Mouse (Mus musculus) kidney, adult 2 months (tissue): ENCODE measurements around the gene Prpf40b. TPM values are rescaled to one million over a fixed set of nuclear protein-coding genes. Genes with fewer than 3 reads are reported as not detected.
A peak's percentile ranks its signal among the peaks of the same experiment; 100 is the strongest.

Experiments
- DNase-seq: peaks from one replicate; pipeline ENCODE4 v3.0.0; 2021
- H3K27ac ChIP-seq: fragments of 200-500 bp; 2 replicates; pipeline ENCODE4 v1.5.1; 2012; ENCODE audit warnings: low read depth, low read length, control low read depth, inconsistent platforms; ENCODE audit not compliant: insufficient read depth
- H3K27me3 ChIP-seq: fragments of 200-500 bp; replicated peaks from 2 replicates; pipeline ENCODE4 v1.6.1; 2012; ENCODE audit warnings: mild to moderate bottlenecking, moderate library complexity, low read length, inconsistent platforms; ENCODE audit not compliant: control insufficient read depth, insufficient read depth
- H3K36me3 ChIP-seq: fragments of 200-500 bp; 2 replicates; pipeline ENCODE4 v1.6.1; 2012; ENCODE audit warnings: mild to moderate bottlenecking, moderate library complexity, low read length, inconsistent platforms; ENCODE audit not compliant: control insufficient read depth, insufficient read depth
- H3K4me1 ChIP-seq: fragments of 200-500 bp; 2 replicates; pipeline ENCODE4 v1.6.1; 2011; ENCODE audit warnings: low read length; ENCODE audit not compliant: control insufficient read depth, insufficient read depth
- H3K4me3 ChIP-seq: fragments of 200-500 bp; 2 replicates; pipeline ENCODE4 v1.5.1; 2011; ENCODE audit warnings: mild to moderate bottlenecking, low read depth, low read length, control low read depth; ENCODE audit not compliant: insufficient read depth
- CTCF ChIP-seq: fragments of 200-500 bp; conservative IDR thresholded peaks from 2 replicates; pipeline ENCODE4 v1.5.1; 2011; ENCODE audit warnings: low read depth, mild to moderate bottlenecking, control low read depth, low read length, moderate library complexity, mixed read lengths; ENCODE audit not compliant: insufficient read depth, insufficient read length
- POLR2A ChIP-seq: fragments of 200-500 bp; IDR thresholded peaks from one replicate; pipeline ENCODE4 v1.6.1; 2011; ENCODE audit warnings: low read depth, low read length, control low read depth
- WGBS: fragments of 180-500 bp; shearing (Covaris S2); methylation state at CpG from one replicate; pipeline ENCODE4 v1.1.7; 2018; 5-methylcytosine and 5-hydroxymethylcytosine counted together
- polyA plus RNA-seq: library from polyadenylated mRNA; depleted of rRNA; stranded (reverse); fragments of >200 nt; gene quantifications from 2 replicates; pipeline ENCODE4 v1.2.3, GENCODE M21; 2012

Gene Prpf40b
- polyA plus RNA-seq, 1 experiment = 48.0 TPM

- TF ChIP-seq POLR2A (no peak), CTCF (no peak)
- no peaks in the 10 kb centered on the region for H3K36me3 ChIP-seq
- H3K4me3 ChIP-seq = no peak overlapping the region
- H3K27me3 ChIP-seq = no peaks in the 10 kb centered on the region
- H3K27ac ChIP-seq = peak overlapping the region; percentile 66
- WGBS = 63% methylated on average over 6 of the region's 6 CpGs
- H3K4me1 ChIP-seq = peaks cover 11% of the 10 kb centered on the region; the same call in 1 of the 2 replicates
- DNase-seq = peak; percentile 49
These were observed 30.7 kb downstream of the Prpf40b start for GRCm38 (mm10) chr15:99325598-99325997.

- peak overlapping the region; percentile 74 for H3K27ac ChIP-seq
These were observed 31.5 kb downstream of the Prpf40b start for GRCm38 (mm10) chr15:99326407-99326806.

GRCm38 (mm10) chr15:99326959-99327358, 32.1 kb downstream of the Prpf40b start:
- Histone ChIP-seq H3K4me1 (peaks cover 16% of the 10 kb centered on the region), H3K27me3 (no peaks in the 10 kb centered on the region), H3K36me3 (no peaks in the 10 kb centered on the region), H3K27ac (peak overlapping the region; percentile 58), H3K4me3 (no peak overlapping the region)
- peak; percentile 57 for DNase-seq
- TF ChIP-seq POLR2A (no peak), CTCF (peak; percentile 49)
- WGBS = 83% methylated on average over 1 of the region's 1 CpGs

More at GRCm38 (mm10) chr15:99326407-99326806, 31.5 kb downstream of the Prpf40b start:
- peak; percentile 77 for DNase-seq
- no peaks in the 10 kb centered on the region for H3K36me3 ChIP-seq
- WGBS = 51% methylated on average over 2 of the region's 2 CpGs
- peaks cover 14% of the 10 kb centered on the region for H3K4me1 ChIP-seq
- no peaks in the 10 kb centered on the region for H3K27me3 ChIP-seq
- no peak overlapping the region for H3K4me3 ChIP-seq
- TF ChIP-seq CTCF (no peak), POLR2A (no peak)

- peaks cover 16% of the 10 kb centered on the region for H3K4me1 ChIP-seq
- H3K27ac ChIP-seq = no peak overlapping the region
- TF ChIP-seq CTCF = no peak
- TF ChIP-seq POLR2A = no peak
- no peaks in the 10 kb centered on the region for H3K36me3 ChIP-seq
- 94% methylated on average over 5 of the region's 5 CpGs for WGBS
- H3K4me3 ChIP-seq = no peak overlapping the region
- DNase-seq = no peak
- no peaks in the 10 kb centered on the region for H3K27me3 ChIP-seq
These were observed 33.1 kb downstream of the Prpf40b start for GRCm38 (mm10) chr15:99328011-99328410.

GRCm38 (mm10) chr15:99330324-99330723, 35.4 kb downstream of the Prpf40b start:
- TF ChIP-seq POLR2A (no peak), CTCF (no peak)
- H3K27ac ChIP-seq = peak overlapping the region; percentile 45
- 71% methylated on average over 2 of the region's 2 CpGs for WGBS
- H3K4me3 ChIP-seq = no peak overlapping the region
- H3K4me1 ChIP-seq = peaks cover 30% of the 10 kb centered on the region
- H3K27me3 ChIP-seq = no peaks in the 10 kb centered on the region
- DNase-seq = no peak
- no peaks in the 10 kb centered on the region for H3K36me3 ChIP-seq

GRCm38 (mm10) chr15:99331341-99331740, 36.5 kb downstream of the Prpf40b start:
- Histone ChIP-seq H3K27me3 (no peaks in the 10 kb centered on the region), H3K4me1 (peaks cover 34% of the 10 kb centered on the region), H3K27ac (peak overlapping the region; percentile 90), H3K36me3 (no peaks in the 10 kb centered on the region), H3K4me3 (no peak overlapping the region)
- DNase-seq = no peak
- 76% methylated on average over 5 of the region's 5 CpGs for WGBS
- TF ChIP-seq CTCF (no peak), POLR2A (no peak)

GRCm38 (mm10) chr15:99332111-99332510, 37.2 kb downstream of the Prpf40b start:
- peak overlapping the region; percentile 90 for H3K27ac ChIP-seq

More at GRCm38 (mm10) chr15:99332111-99332510, 37.2 kb downstream of the Prpf40b start:
- no peak overlapping the region for H3K4me3 ChIP-seq
- H3K27me3 ChIP-seq = no peaks in the 10 kb centered on the region
- H3K4me1 ChIP-seq = peaks cover 35% of the 10 kb centered on the region
- H3K36me3 ChIP-seq = no peaks in the 10 kb centered on the region
- DNase-seq = peak; percentile 41
- TF ChIP-seq POLR2A (no peak), CTCF (no peak)
